Mouse (Mus musculus) testis, postnatal 14 days (tissue): Measurements from ENCODE around the gene 4931406P16Rik.

Experiments used
- DNase-seq: peaks from one replicate; pipeline ENCODE4 v3.0.0; 2021; ENCODE audit warnings: low spot score

4931406P16Rik gene

GRCm38 (mm10) chr7:34312786-34313442, 437 bp downstream of the 4931406P16Rik start:
- DNase-seq, result peak; percentile 73

GRCm38 (mm10) chr7:34309186-34309764, 4.1 kb downstream of the 4931406P16Rik start:
- no peak for DNase-seq

GRCm38 (mm10) chr7:34308586-34308985, 4.8 kb downstream of the 4931406P16Rik start:
- no peak for DNase-seq

GRCm38 (mm10) chr7:34305454-34305853, 7.9 kb downstream of the 4931406P16Rik start:
- DNase-seq, result no peak

GRCm38 (mm10) chr7:34302651-34303050, 10.7 kb downstream of the 4931406P16Rik start:
- DNase-seq, result no peak

GRCm38 (mm10) chr7:34301952-34302351, 11.4 kb downstream of the 4931406P16Rik start:
- DNase-seq, result no peak

GRCm38 (mm10) chr7:34298818-34299217, 14.5 kb downstream of the 4931406P16Rik start:
- no peak for DNase-seq

- no peak for DNase-seq
Measured at GRCm38 (mm10) chr7:34296124-34296523, 17.2 kb downstream of the 4931406P16Rik start.

GRCm38 (mm10) chr7:34292633-34293032, 20.7 kb downstream of the 4931406P16Rik start:
- DNase-seq, result no peak

- no peak for DNase-seq
Measured at GRCm38 (mm10) chr7:34291265-34291664, 22.1 kb downstream of the 4931406P16Rik start.

GRCm38 (mm10) chr7:34290450-34291151, 22.8 kb downstream of the 4931406P16Rik start:
- no peak for DNase-seq

GRCm38 (mm10) chr7:34277656-34278055, 35.7 kb downstream of the 4931406P16Rik start:
- DNase-seq, result no peak

GRCm38 (mm10) chr7:34276066-34276465, 37.3 kb downstream of the 4931406P16Rik start:
- DNase-seq, result no peak

- no peak for DNase-seq
Measured at GRCm38 (mm10) chr7:34272465-34272864, 40.9 kb downstream of the 4931406P16Rik start.

- DNase-seq, result no peak
Measured at GRCm38 (mm10) chr7:34268463-34268862, 44.9 kb downstream of the 4931406P16Rik start.

- no peak for DNase-seq
Measured at GRCm38 (mm10) chr7:34266421-34266820, 46.9 kb downstream of the 4931406P16Rik start.

- peak; percentile 40 for DNase-seq
Measured at GRCm38 (mm10) chr7:34265876-34266346, 47.4 kb downstream of the 4931406P16Rik start.

GRCm38 (mm10) chr7:34263437-34263836, 49.9 kb downstream of the 4931406P16Rik start:
- DNase-seq, result no peak

- no peak for DNase-seq
Measured at GRCm38 (mm10) chr7:34258407-34258806, 54.9 kb downstream of the 4931406P16Rik start.

- no peak for DNase-seq
Measured at GRCm38 (mm10) chr7:34257279-34257678, 56.1 kb downstream of the 4931406P16Rik start.

- no peak for DNase-seq
Measured at GRCm38 (mm10) chr7:34255916-34256315, 57.4 kb downstream of the 4931406P16Rik start.

GRCm38 (mm10) chr7:34255137-34255536, 58.2 kb downstream of the 4931406P16Rik start:
- no peak for DNase-seq

- no peak for DNase-seq
Measured at GRCm38 (mm10) chr7:34252030-34252429, 61.3 kb downstream of the 4931406P16Rik start.
